ENCODE assay signal across 10 mouse cellular contexts in genomic region chr14:106765884-106766467, GRCm38 (mm10).
DNase-seq lines count a peak whose midpoint lies in the region; ATAC-seq and TF ChIP-seq lines count a peak whose summit lies in the region.
"Had no signal": no experiment of that assay in that cellular context is flagged by ENCODE, and none has a peak within 500 bp of the region (broad histone marks: within the 10 kb centered on the region; RNA-seq: fewer than 3 reads in every experiment).

No protein-coding gene starts in this region.

- no peak overlapping the region for H3K4me2 ChIP-seq in forebrain, embryonic 12.5 days
- no peak overlapping the region for H3K4me2 ChIP-seq in forebrain, embryonic 15.5 days (replicated peaks)
- H3K4me2 ChIP-seq: heart, embryonic 11.5 days had no signal

- no peak overlapping the region for H3K4me3 ChIP-seq in forebrain, embryonic 12.5 days (replicated peaks)
- H3K4me3 ChIP-seq in forebrain, embryonic 15.5 days: no peak overlapping the region
- H3K4me3 ChIP-seq in left cerebral cortex, adult 2 months: no peak overlapping the region
- no peak overlapping the region for H3K4me3 ChIP-seq in ES-E14 (ENCODE audit: insufficient read depth in 1 of 2, low read depth in 1 of 2, low read length in 2 of 2, poor library complexity in 1 of 2, severe bottlenecking in 1 of 2)

- no peaks in the 10 kb centered on the region for H3K27me3 ChIP-seq in forebrain, embryonic 12.5 days
- no peaks in the 10 kb centered on the region for H3K27me3 ChIP-seq in forebrain, embryonic 15.5 days

- DNase-seq in left cerebral cortex, adult 2 months (ENCODE audit: extremely low spot score in 1 of 2, low spot score in 2 of 2): no peak
- no peak for DNase-seq in left cerebral cortex, postnatal 4 days
- peak; percentile 3 for DNase-seq in ES-E14 (ENCODE audit: low read depth, low spot score)
- peak; percentile 6 for DNase-seq in mesoderm, embryonic 11.5 days (ENCODE audit: low read depth, low spot score)
- no peak for DNase-seq in left cerebral cortex, postnatal 25 days (ENCODE audit: low spot score in 2 of 2)
- DNase-seq in left cerebral cortex, adult 11 months (ENCODE audit: low spot score): no peak

- no peak overlapping the region for H3K27ac ChIP-seq in forebrain, embryonic 12.5 days
- H3K27ac ChIP-seq in forebrain, embryonic 15.5 days (replicated peaks): no peak overlapping the region
- no peak overlapping the region for H3K27ac ChIP-seq in left cerebral cortex, adult 2 months
- H3K27ac ChIP-seq in ES-E14 (ENCODE audit: insufficient read depth, low read depth, low read length, poor library complexity, severe bottlenecking): no peak overlapping the region

- H3K9me3 ChIP-seq in forebrain, embryonic 12.5 days: no peaks in the 10 kb centered on the region
- H3K9me3 ChIP-seq in forebrain, embryonic 15.5 days: no peaks in the 10 kb centered on the region
- no peaks in the 10 kb centered on the region for H3K9me3 ChIP-seq in ES-E14 (ENCODE audit: control insufficient read depth, insufficient read depth, low read depth, low read length)

- 77% methylated on average over 8 of the region's 8 CpGs for WGBS in forebrain, embryonic 12.5 days
- 81% methylated on average over 8 of the region's 8 CpGs for WGBS in forebrain, embryonic 15.5 days

- no peaks in the 10 kb centered on the region for H3K4me1 ChIP-seq in forebrain, embryonic 12.5 days
- no peaks in the 10 kb centered on the region for H3K4me1 ChIP-seq in forebrain, embryonic 15.5 days
- no peaks in the 10 kb centered on the region; a peak in 1 of 4 replicates for H3K4me1 ChIP-seq in ES-E14 (ENCODE audit: control insufficient read depth in 2 of 2, insufficient read depth in 2 of 2, low read length in 2 of 2, poor library complexity in 1 of 2)

- H3K9ac ChIP-seq in forebrain, embryonic 12.5 days: no peak overlapping the region
- no peak overlapping the region for H3K9ac ChIP-seq in forebrain, embryonic 15.5 days (replicated peaks)
- no peak overlapping the region for H3K9ac ChIP-seq in ES-E14 (ENCODE audit: insufficient read depth, low read depth, low read length, poor library complexity, severe bottlenecking)

- intact Hi-C loops in left cerebral cortex, adult 2 months (cut with DNase I): no loop called here
- intact Hi-C loops in left cerebral cortex, postnatal 4 days (cut with DNase I): no loop called here
- intact Hi-C loops in left cerebral cortex, postnatal 25 days (cut with DNase I): no loop called here

- no peaks in the 10 kb centered on the region for H3K36me3 ChIP-seq in forebrain, embryonic 12.5 days (replicated peaks)
- no peaks in the 10 kb centered on the region for H3K36me3 ChIP-seq in forebrain, embryonic 15.5 days
- H3K36me3 ChIP-seq in ES-E14 (ENCODE audit: control insufficient read depth, insufficient read depth, low read length, poor library complexity, severe bottlenecking): no peaks in the 10 kb centered on the region
- H3K36me3 ChIP-seq: G1E had no signal

- in situ Hi-C loops in ES-E14 (cut with MboI; ENCODE audit: low sequenced_read_pairs in 2 of 2, unreplicated experiment in 2 of 2): no loop called here

- ATAC-seq in forebrain, embryonic 12.5 days (ENCODE audit: low FRiP score): peak; percentile 39; the same call in 1 of the 2 replicates
- ATAC-seq in forebrain, embryonic 15.5 days (replicated peaks): no peak

- peak; percentile 58 for TF ChIP-seq CTCF in left cerebral cortex, adult 2 months (IDR thresholded peaks at IDR 0.05)

TF ChIP-seq in ES-E14, 5 proteins besides CTCF, POLR2A, EP300 and RAD21:
- TF ChIP-seq ZC3H11A (IDR thresholded peaks at IDR 0.05; ENCODE audit: borderline replicate concordance, low read depth, low read length) (0 out of 2 replicates have a peak, but pooled peaks have one; percentile 4), CHD2 (IDR thresholded peaks at IDR 0.05; ENCODE audit: low read depth, low read length) (no peak)

Comparison
In these comparisons a context has a peak if more than half of its experiments do, and no peak if none do; other contexts are left out.
1. DNase-seq: peak in ES-E14 (single experiment) and mesoderm, embryonic 11.5 days (single experiment); none in left cerebral cortex, adult 2 months (0 of 2), left cerebral cortex, postnatal 4 days (single experiment), left cerebral cortex, postnatal 25 days (0 of 2) and left cerebral cortex, adult 11 months (single experiment).